Mouse (Mus musculus) lung, postnatal 0 days (tissue): ENCODE data around the gene Apba3. TPM values are rescaled to one million over a fixed set of nuclear protein-coding genes. Genes with fewer than 3 reads are reported as not detected.

Experiments used
- ATAC-seq: fragments of 200-750 bp; cut with Nextera tagmentation; 2 replicates; pipeline ENCODE4 v1.8.0; 2017; ENCODE audit warnings: moderate library complexity
- DNase-seq: peaks from one replicate; pipeline ENCODE4 v3.0.0-alpha.2; 2016; ENCODE audit warnings: low spot score
- H3K27ac ChIP-seq: fragments of 300-500 bp; sonication (generic); 2 replicates; pipeline ENCODE4 v1.5.1; 2014; ENCODE audit warnings: antibody characterized with exemption, mild to moderate bottlenecking, low read length, mixed read lengths
- H3K27me3 ChIP-seq: fragments of 300-500 bp; sonication (generic); replicated peaks from 2 replicates; pipeline ENCODE4 v1.6.1; 2014; ENCODE audit warnings: low read length, mixed read lengths; ENCODE audit not compliant: insufficient read depth
- H3K36me3 ChIP-seq: fragments of 300-500 bp; sonication (generic); 2 replicates; pipeline ENCODE4 v1.6.1; 2014; ENCODE audit warnings: low read length, mixed read lengths; ENCODE audit not compliant: insufficient read depth
- H3K4me1 ChIP-seq: fragments of 300-500 bp; sonication (generic); 2 replicates; pipeline ENCODE4 v1.6.1; 2014; ENCODE audit warnings: antibody characterized with exemption, low read depth, low read length, mixed read lengths; ENCODE audit not compliant: insufficient read depth
- H3K4me2 ChIP-seq: fragments of 300-500 bp; sonication (generic); replicated peaks from 2 replicates; pipeline ENCODE4 v1.6.1; 2014; ENCODE audit warnings: low read depth, mild to moderate bottlenecking, low read length, moderate library complexity, mixed read lengths
- H3K4me3 ChIP-seq: fragments of 300-500 bp; sonication (generic); 2 replicates; pipeline ENCODE4 v1.5.1; 2014; ENCODE audit warnings: low read depth, low read length
- H3K9ac ChIP-seq: fragments of 300-500 bp; sonication (generic); replicated peaks from 2 replicates; pipeline ENCODE4 v1.6.1; 2014; ENCODE audit warnings: low read depth, mild to moderate bottlenecking
- H3K9me3 ChIP-seq: fragments of 300-500 bp; sonication (generic); 2 replicates; pipeline ENCODE4 v1.6.1; 2016; ENCODE audit warnings: low read length, mixed read lengths
- CTCF ChIP-seq: IDR thresholded peaks from 2 replicates; pipeline ENCODE4 v1.5.1; 2016; ENCODE audit warnings: antibody characterized with exemption, mild to moderate bottlenecking
- EP300 ChIP-seq: IDR thresholded peaks from 2 replicates; pipeline ENCODE4 v1.6.1; 2016; ENCODE audit warnings: antibody characterized with exemption, mild to moderate bottlenecking, control low read depth
- WGBS: fragments of 180-500 bp; shearing (Covaris S2); extraction: QIAGEN DNeasy Blood & Tissue Kit; methylation state at CpG from one replicate; pipeline ENCODE4 v1.1.7; 2014; 5-methylcytosine and 5-hydroxymethylcytosine counted together
- polyA plus RNA-seq: library from polyadenylated mRNA; unstranded; fragments of >200 nt; fragmentation: Nextera tagmentation; extraction: Ambion mirVana; gene quantifications from 2 replicates; pipeline ENCODE4 v1.2.1, GENCODE M21; 2015

Apba3 gene
- polyA plus RNA-seq, 1 experiment from 2014 or later: 47.9 TPM

GRCm38 (mm10) chr10:81245166-81245565 is 21.6 kb upstream of the Apba3 start:
- H3K27me3 ChIP-seq: peaks cover 9% of the 10 kb centered on the region; the same call in 1 of the 2 replicates
- no peaks in the 10 kb centered on the region for H3K36me3 ChIP-seq
- 89% methylated on average over 6 of the region's 6 CpGs for WGBS
- TF ChIP-seq CTCF (no peak), EP300 (no peak)
- H3K4me3 ChIP-seq: no peak overlapping the region
- ATAC-seq: no peak
- no peak overlapping the region for H3K27ac ChIP-seq
- no peak overlapping the region for H3K9ac ChIP-seq
- no peak overlapping the region for H3K4me2 ChIP-seq
- no peaks in the 10 kb centered on the region for H3K9me3 ChIP-seq
- DNase-seq: no peak
- no peaks in the 10 kb centered on the region for H3K4me1 ChIP-seq

DNA sequence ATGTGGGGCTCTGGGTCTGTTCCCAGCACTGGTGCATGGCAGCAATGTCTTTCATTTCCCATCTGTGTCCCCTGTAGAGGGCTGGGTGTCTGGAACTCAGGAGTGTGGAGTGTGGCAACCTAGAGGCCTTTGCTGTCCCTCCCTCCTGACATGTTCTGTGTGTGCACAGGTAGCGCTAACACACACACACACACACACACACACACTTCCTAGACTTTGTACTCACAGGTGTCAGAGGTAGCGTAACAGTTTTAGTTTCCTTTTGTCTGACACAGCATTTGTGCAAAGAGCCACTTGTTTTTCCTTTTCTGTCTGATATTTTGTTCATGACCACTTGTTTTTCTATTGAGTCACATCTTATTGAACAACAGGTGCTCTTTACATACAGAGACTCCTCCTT is 19.0 kb upstream of the Apba3 start:
- no peak overlapping the region for H3K27ac ChIP-seq
- peaks cover 9% of the 10 kb centered on the region; the same call in 1 of the 2 replicates for H3K27me3 ChIP-seq
- H3K9me3 ChIP-seq: no peaks in the 10 kb centered on the region
- H3K4me1 ChIP-seq: no peaks in the 10 kb centered on the region
- WGBS: 97% methylated on average over 2 of the region's 2 CpGs
- no peak overlapping the region for H3K4me2 ChIP-seq
- H3K9ac ChIP-seq: no peak overlapping the region
- no peak for DNase-seq
- ATAC-seq: no peak
- no peak overlapping the region for H3K4me3 ChIP-seq
- TF ChIP-seq CTCF (no peak), EP300 (no peak)
- H3K36me3 ChIP-seq: no peaks in the 10 kb centered on the region

DNA sequence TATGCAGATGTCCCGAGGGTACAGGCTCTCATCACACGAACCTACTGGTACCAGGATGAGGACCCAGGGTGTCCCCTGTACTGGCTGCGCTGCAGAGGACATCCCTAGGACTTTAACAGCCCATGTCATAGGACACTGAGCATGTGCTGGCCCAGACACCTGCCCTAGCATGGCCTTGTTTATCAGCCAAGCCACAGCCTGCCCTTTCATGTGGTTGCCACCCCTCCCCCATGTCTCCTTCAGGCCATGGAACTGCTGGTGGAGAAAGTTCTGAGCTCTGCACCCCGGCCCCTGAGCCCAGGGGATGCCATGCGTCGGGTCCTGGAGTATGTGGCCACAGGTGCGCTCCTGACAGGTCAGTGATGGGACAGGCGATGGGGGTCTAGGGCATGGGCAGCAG is 17.3 kb upstream of the Apba3 start:
- DNase-seq (no peak), ATAC-seq (no peak)
- Histone ChIP-seq H3K9me3 (no peaks in the 10 kb centered on the region), H3K4me3 (no peak overlapping the region), H3K27ac (no peak overlapping the region), H3K4me1 (no peaks in the 10 kb centered on the region), H3K36me3 (no peaks in the 10 kb centered on the region), H3K27me3 (peaks cover 18% of the 10 kb centered on the region), H3K9ac (no peak overlapping the region), H3K4me2 (no peak overlapping the region)
- TF ChIP-seq CTCF (no peak), EP300 (no peak)
- 72% methylated on average over 8 of the region's 8 CpGs for WGBS

GRCm38 (mm10) chr10:81252424-81253419 is 14.0 kb upstream of the Apba3 start, which contains the start of gene Matk:
Gene Matk (plus strand): TSS chr10:81252935.
- WGBS: 12% methylated on average over 42 of the region's 44 CpGs
- Histone ChIP-seq H3K4me1 (no peaks in the 10 kb centered on the region; the same call in 1 of the 2 replicates), H3K9me3 (no peaks in the 10 kb centered on the region), H3K4me2 (no peak within 1 kb of the TSS), H3K36me3 (no peaks in the 10 kb centered on the region), H3K4me3 (no peak within 1 kb of the TSS), H3K27me3 (peaks cover 25% of the 10 kb centered on the region), H3K9ac (no peak within 1 kb of the TSS), H3K27ac (no peak within 1 kb of the TSS)
- peak; percentile 21; the same call in 1 of the 2 replicates for TF ChIP-seq CTCF
- no peak for TF ChIP-seq EP300
- ATAC-seq: 0 out of 2 replicates have a peak, but pooled peaks have one; percentile 16
- DNase-seq: peak; percentile 39

GRCm38 (mm10) chr10:81254886-81255285 is 11.9 kb upstream of the Apba3 start:
- no peak overlapping the region for H3K9ac ChIP-seq
- no peaks in the 10 kb centered on the region for H3K36me3 ChIP-seq
- peaks cover 44% of the 10 kb centered on the region for H3K27me3 ChIP-seq
- ATAC-seq: no peak
- H3K9me3 ChIP-seq: no peaks in the 10 kb centered on the region
- TF ChIP-seq EP300 (no peak), CTCF (no peak)
- DNase-seq: no peak
- 50% methylated on average over 1 of the region's 1 CpGs for WGBS
- H3K4me3 ChIP-seq: no peak overlapping the region
- H3K27ac ChIP-seq: no peak overlapping the region
- H3K4me1 ChIP-seq: no peaks in the 10 kb centered on the region; the same call in 1 of the 2 replicates
- no peak overlapping the region for H3K4me2 ChIP-seq
